Mouse (Mus musculus): ENCODE data around the gene Arhgef17. TPM values are rescaled to one million over a fixed set of nuclear protein-coding genes. Genes with fewer than 3 reads are reported as not detected.

The Arhgef17 gene
- 1.0 and 1.1 TPM in 2 replicates for polyA plus RNA-seq (2015; fragmentation: Nextera tagmentation; extraction: Ambion mirVana)

DNA sequence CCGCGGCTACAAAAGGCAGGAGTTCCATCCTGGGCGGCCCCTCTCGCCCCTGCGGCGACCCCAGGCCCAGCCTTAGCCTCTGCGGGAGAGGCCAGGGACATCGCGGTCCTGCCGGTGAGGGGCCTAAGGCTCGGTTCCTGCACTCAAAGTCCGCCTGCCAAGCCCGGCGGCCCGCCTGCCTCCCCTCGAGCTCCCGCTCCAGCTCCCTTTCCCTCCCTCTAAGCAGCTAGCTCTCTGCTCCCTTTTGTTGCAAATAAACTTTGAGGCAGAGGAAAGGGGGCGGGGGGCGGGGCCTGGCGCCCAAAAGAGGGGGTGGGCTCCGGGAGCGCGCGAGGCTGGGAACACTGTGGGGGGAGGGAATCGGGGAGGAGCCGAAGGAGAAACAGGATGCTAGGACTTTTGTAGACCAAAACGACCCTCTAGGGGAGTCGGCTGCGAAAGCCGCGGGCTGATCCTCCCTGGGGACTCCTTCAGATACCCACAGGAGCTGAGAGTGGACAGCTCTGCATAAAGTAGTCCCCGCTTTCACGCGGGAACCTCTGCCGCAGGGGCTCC, at the start of gene Arhgef17:
TSS of gene Arhgef17 (minus strand) at position 182 of the 555 bp plus-strand sequence.
- no peak for DNase-seq (ENCODE audit: low spot score)

- no peak for DNase-seq (ENCODE audit: low spot score)
Observed at GRCm38 (mm10) chr7:100979175-100979574, 47.3 kb upstream of the Arhgef17 start.

GRCm38 (mm10) chr7:100978171-100978570, 46.3 kb upstream of the Arhgef17 start:
- DNase-seq (ENCODE audit: low spot score), result no peak

DNA sequence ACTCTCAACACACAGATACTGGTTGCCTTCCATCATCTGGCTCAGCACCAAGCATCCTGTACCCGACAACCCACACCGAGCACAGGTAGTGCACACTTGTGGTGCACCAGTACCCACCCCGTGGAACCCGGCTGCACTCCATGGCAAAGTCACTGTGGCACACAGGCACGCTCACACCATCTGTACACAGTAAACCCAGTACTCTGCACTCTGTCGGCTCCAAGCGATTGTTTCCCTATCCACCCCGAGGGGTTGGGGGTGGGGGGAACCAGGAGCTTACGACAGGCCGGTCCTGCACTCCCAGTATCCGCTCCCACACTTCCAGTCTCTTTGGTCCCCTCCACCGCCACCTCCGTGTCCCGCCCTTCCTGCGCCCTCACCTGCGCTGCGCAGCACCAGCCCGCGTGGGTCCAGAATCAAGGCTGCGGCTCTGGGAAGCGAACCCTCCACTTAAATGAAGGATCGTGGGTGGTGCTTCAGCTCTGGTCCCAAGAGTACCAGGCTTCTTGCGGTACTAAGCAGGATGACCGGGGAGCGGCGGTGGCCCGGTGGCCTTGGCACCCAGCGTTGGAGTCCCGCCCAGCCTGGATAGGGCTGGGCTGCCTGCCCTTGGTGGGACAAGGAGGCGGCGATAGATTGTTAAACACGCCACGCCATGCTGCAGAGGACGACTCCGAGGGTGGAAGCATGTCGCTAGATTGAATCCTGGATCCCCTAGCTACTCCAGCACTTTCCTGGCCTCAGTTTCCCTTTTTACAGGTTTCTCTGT, 42.4 kb upstream of the Arhgef17 start, which contains the start of gene P2ry6:
TSS of gene P2ry6 (minus strand) at position 515 of the 769 bp plus-strand sequence.
- DNase-seq (ENCODE audit: low spot score), result no peak

DNA sequence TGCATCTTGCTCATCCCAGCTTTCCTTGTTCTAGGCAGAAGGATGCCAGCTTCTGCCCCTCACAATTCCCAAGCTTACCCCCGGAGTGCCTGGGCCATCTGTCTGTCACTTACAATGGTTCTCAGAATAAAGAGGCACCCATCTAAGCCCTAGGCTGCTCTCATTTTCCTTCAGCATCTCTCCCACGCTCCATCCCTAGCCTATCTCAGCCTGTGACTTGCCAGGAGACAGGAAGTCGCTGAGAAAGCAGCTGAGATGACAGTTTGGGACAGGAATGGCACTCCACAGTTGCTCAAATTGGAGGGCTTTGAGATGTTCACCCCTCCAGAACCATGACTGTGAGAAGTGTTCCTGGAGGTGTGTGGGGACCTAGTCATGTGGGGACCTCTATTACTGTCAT, 41.0 kb upstream of the Arhgef17 start:
- DNase-seq (ENCODE audit: low spot score), result no peak

- no peak for DNase-seq (ENCODE audit: low spot score)
Observed at GRCm38 (mm10) chr7:100968874-100969659, 37.2 kb upstream of the Arhgef17 start.

GRCm38 (mm10) chr7:100968376-100968775, 36.5 kb upstream of the Arhgef17 start:
- DNase-seq (ENCODE audit: low spot score), result no peak

GRCm38 (mm10) chr7:100967850-100968249, 35.9 kb upstream of the Arhgef17 start:
- DNase-seq (ENCODE audit: low spot score), result no peak

DNA sequence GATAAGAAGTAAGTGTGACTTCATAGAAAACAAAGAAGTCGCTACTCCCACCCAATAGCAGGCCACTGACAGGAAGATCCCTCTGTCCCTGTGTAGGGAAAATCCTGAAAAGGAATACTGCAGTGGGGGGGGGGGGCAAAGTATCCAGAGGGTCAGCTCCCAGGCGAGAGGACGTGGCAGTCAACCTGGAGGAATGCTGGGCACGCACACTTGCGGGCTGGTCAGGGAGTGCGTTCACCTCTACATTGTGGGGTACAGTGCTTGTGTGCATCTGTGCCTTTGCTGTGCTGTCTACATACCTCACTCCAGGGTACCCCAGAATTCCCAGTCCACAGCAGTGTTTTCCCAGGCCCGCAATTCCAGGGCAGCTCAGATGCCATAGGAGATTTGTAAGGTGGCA, 34.1 kb upstream of the Arhgef17 start:
- no peak for DNase-seq (ENCODE audit: low spot score)

- peak; percentile 31 for DNase-seq (ENCODE audit: low spot score)
Observed at GRCm38 (mm10) chr7:100965079-100965478, 33.2 kb upstream of the Arhgef17 start.

GRCm38 (mm10) chr7:100964242-100964641, 32.3 kb upstream of the Arhgef17 start:
- DNase-seq (ENCODE audit: low spot score), result no peak

GRCm38 (mm10) chr7:100963381-100963780, 31.5 kb upstream of the Arhgef17 start:
- no peak for DNase-seq (ENCODE audit: low spot score)

DNA sequence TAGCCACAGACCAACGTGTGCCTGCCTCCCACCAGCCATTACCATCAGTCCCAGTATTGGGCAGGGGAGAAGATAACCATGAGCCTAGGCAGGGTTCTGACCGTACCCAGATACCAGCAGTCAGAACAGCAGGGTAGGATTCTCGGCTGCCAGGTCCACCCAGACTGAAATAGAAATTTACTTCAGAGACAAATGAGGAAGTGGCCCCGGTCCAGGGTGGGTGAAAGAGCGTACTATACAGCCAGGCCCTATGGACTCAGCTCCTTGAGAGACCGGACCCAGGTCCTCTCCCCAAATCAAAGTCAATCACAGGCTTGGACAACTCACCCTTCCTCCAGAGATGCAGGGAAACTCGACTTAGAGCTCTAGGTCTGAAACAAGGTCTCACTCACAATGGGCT, 29.2 kb upstream of the Arhgef17 start:
- no peak for DNase-seq (ENCODE audit: low spot score)

GRCm38 (mm10) chr7:100960462-100960861, 28.6 kb upstream of the Arhgef17 start:
- no peak for DNase-seq (ENCODE audit: low spot score)

DNA sequence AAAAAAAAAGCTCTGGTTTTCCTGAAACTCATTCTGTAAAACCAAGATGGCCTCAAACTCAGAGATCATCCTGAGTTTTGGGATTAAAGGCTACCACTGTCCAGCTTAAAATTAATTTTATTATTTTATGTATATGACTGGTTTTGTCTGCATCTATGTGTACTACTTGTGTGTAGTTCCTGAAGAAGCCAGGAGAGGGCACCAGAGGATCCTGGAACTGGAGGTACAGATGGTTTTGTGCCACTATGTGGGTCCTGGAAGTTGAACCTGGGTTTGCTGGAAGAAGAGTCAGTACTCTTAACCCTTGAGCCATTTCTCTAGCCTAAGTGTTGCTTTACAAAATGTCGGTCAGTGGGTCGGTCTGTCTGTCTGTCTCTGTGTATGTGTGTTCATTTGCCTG, 26.5 kb upstream of the Arhgef17 start:
- peak; percentile 30 for DNase-seq (ENCODE audit: low spot score)

GRCm38 (mm10) chr7:100952686-100953085, 20.8 kb upstream of the Arhgef17 start:
- DNase-seq (ENCODE audit: low spot score), result no peak

DNA sequence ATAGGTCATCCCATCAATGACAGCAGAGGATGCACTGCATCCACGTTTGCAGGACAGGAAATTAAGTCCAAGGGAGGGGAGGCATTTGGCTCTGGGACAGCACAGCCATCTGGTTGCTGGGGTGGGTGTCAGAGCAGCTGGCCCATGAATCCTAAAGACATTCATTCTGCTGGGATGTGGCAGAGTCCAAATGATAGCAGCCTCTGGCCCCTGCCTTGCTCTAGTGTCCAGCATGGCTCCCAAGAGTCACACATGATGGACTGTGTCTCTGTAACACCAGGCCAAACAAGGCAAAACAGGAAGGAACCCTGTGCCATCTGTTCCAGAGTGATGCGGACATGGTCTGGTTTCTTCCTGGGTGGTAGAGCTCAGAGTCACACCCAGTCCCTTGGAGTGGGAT, 20.0 kb upstream of the Arhgef17 start:
- no peak for DNase-seq (ENCODE audit: low spot score)

- DNase-seq (ENCODE audit: low spot score), result peak; percentile 25
Observed at GRCm38 (mm10) chr7:100950481-100951010, 18.6 kb upstream of the Arhgef17 start.

GRCm38 (mm10) chr7:100950031-100950430, 18.1 kb upstream of the Arhgef17 start:
- DNase-seq (ENCODE audit: low spot score), result no peak

GRCm38 (mm10) chr7:100944738-100945137, 12.8 kb upstream of the Arhgef17 start:
- no peak for DNase-seq (ENCODE audit: low spot score)

- DNase-seq (ENCODE audit: low spot score), result no peak
Observed at GRCm38 (mm10) chr7:100944306-100944705, 12.4 kb upstream of the Arhgef17 start.

Data from thymus, postnatal 0 days (tissue).